Mouse (Mus musculus) hindbrain, embryonic 15.5 days (tissue): ENCODE data around the gene Rsrc1. TPM values are rescaled to one million over a fixed set of nuclear protein-coding genes. Genes with fewer than 3 reads are reported as not detected.
A peak's percentile ranks its signal among the peaks of the same experiment; 100 is the strongest.

Experiments used
- ATAC-seq: fragments of 200-750 bp; cut with Nextera tagmentation; 2 replicates; pipeline ENCODE4 v1.8.0; 2017; ENCODE audit warnings: low read depth, moderate number of reproducible peaks, moderate TSS enrichment; ENCODE audit not compliant: low FRiP score
- H3K27ac ChIP-seq: fragments of 300-500 bp; sonication (generic); replicated peaks from 2 replicates; pipeline ENCODE4 v1.5.1; 2015; ENCODE audit warnings: mild to moderate bottlenecking, inconsistent platforms
- H3K27me3 ChIP-seq: fragments of 300-500 bp; sonication (generic); 2 replicates; pipeline ENCODE4 v1.6.1; 2015; ENCODE audit warnings: control low read depth, inconsistent platforms
- H3K36me3 ChIP-seq: fragments of 300-500 bp; sonication (generic); 2 replicates; pipeline ENCODE4 v1.6.1; 2015; ENCODE audit warnings: control low read depth, inconsistent platforms
- H3K4me1 ChIP-seq: fragments of 300-500 bp; sonication (generic); replicated peaks from 2 replicates; pipeline ENCODE4 v1.6.1; 2015; ENCODE audit warnings: control low read depth, inconsistent platforms
- H3K4me2 ChIP-seq: fragments of 300-500 bp; sonication (generic); 2 replicates; pipeline ENCODE4 v1.6.1; 2015; ENCODE audit warnings: moderate library complexity, mild to moderate bottlenecking, inconsistent platforms
- H3K4me3 ChIP-seq: fragments of 300-500 bp; sonication (generic); 2 replicates; pipeline ENCODE4 v1.5.1; 2015; ENCODE audit warnings: mild to moderate bottlenecking, inconsistent platforms
- H3K9ac ChIP-seq: fragments of 300-500 bp; sonication (generic); 2 replicates; pipeline ENCODE4 v1.6.1; 2015; ENCODE audit warnings: inconsistent platforms
- H3K9me3 ChIP-seq: fragments of 300-500 bp; sonication (generic); 2 replicates; pipeline ENCODE4 v1.6.1; 2016; ENCODE audit warnings: control low read depth, inconsistent platforms
- WGBS: fragments of 180-500 bp; shearing (Covaris S2); methylation state at CpG from one replicate; pipeline ENCODE4 v1.1.7; 2015; 5-methylcytosine and 5-hydroxymethylcytosine counted together
- polyA plus RNA-seq: library from polyadenylated mRNA; unstranded; fragments of >200 nt; fragmentation: Nextera tagmentation; extraction: Ambion mirVana; gene quantifications from 2 replicates; pipeline ENCODE4 v1.2.1, GENCODE M21; 2015

The Rsrc1 gene
- 29.3 and 33.3 TPM in 2 replicates for polyA plus RNA-seq

DNA sequence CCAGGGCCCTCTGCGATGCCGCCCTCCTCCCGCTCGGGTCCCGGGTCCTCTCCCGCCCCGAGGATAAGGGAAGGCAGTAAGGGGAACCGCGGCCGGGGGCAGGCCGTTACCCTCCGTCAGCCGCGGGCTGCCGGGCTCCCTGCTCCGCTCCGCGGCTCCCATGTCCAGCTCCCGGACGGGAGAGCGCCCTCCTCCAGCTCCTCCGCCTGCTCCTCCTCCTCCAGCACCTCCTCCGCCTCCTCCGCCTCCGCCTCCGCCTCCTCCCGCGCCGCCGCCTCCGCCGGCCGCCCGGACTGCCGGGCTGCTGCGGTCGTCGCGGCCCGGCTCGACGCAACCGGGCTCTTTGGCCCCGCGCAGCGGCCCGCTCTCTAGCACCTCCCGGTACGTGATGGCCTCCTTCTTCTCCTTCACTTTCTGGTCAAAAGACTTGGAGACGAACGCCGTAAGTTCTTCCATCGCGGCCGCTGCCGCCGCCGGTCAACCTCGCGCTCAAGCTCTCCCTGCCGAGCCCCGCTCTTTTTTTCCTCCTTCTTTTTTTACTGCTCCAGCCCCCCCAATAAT lies at the start of gene Rsrc1:
Gene Rsrc1, plus strand, starts transcription at position 290 of the 561 bp plus-strand sequence.
- WGBS, result 0% methylated on average over 55 of the region's 62 CpGs
- H3K27me3 ChIP-seq, result peaks cover 42% of the 10 kb centered on the region
- peak within 1 kb of the TSS; percentile 14; the same call in 1 of the 2 replicates for H3K9ac ChIP-seq
- peak within 1 kb of the TSS; percentile 53 for H3K4me2 ChIP-seq
- H3K4me1 ChIP-seq, result peaks cover 20% of the 10 kb centered on the region
- peak; percentile 20; the same call in 1 of the 2 replicates for ATAC-seq
- peak within 1 kb of the TSS; percentile 33 for H3K4me3 ChIP-seq
- peak within 1 kb of the TSS; percentile 60 for H3K27ac ChIP-seq
- H3K9me3 ChIP-seq, result no peaks in the 10 kb centered on the region
- H3K36me3 ChIP-seq, result no peaks in the 10 kb centered on the region

GRCm38 (mm10) chr3:66939675-66940074 lies 41.5 kb upstream of the Rsrc1 start:
- WGBS, result 43% methylated on average over 10 of the region's 10 CpGs
- Histone ChIP-seq H3K4me3 (no peak overlapping the region), H3K9me3 (no peaks in the 10 kb centered on the region), H3K9ac (no peak overlapping the region), H3K36me3 (no peaks in the 10 kb centered on the region), H3K4me1 (peaks cover 4% of the 10 kb centered on the region; the same call in 1 of the 2 replicates), H3K27ac (no peak overlapping the region), H3K27me3 (no peaks in the 10 kb centered on the region), H3K4me2 (no peak overlapping the region)
- no peak for ATAC-seq

GRCm38 (mm10) chr3:66955126-66955525 lies 26.1 kb upstream of the Rsrc1 start:
- 59% methylated on average over 2 of the region's 2 CpGs for WGBS
- H3K9ac ChIP-seq, result no peak overlapping the region
- ATAC-seq, result no peak
- no peak overlapping the region for H3K4me3 ChIP-seq
- no peaks in the 10 kb centered on the region for H3K4me1 ChIP-seq
- no peak overlapping the region for H3K27ac ChIP-seq
- no peaks in the 10 kb centered on the region for H3K9me3 ChIP-seq
- H3K4me2 ChIP-seq, result no peak overlapping the region
- H3K27me3 ChIP-seq, result 0 out of 2 replicates have a peak, but pooled peaks cover 5% of the 10 kb centered on the region
- no peaks in the 10 kb centered on the region for H3K36me3 ChIP-seq

- Histone ChIP-seq H3K4me3 (no peak overlapping the region), H3K9ac (no peak overlapping the region), H3K27ac (no peak overlapping the region), H3K36me3 (no peaks in the 10 kb centered on the region), H3K9me3 (no peaks in the 10 kb centered on the region), H3K4me1 (no peaks in the 10 kb centered on the region), H3K4me2 (no peak overlapping the region), H3K27me3 (peaks cover 7% of the 10 kb centered on the region; the same call in 1 of the 2 replicates)
- WGBS, result 71% methylated on average over 5 of the region's 5 CpGs
- no peak for ATAC-seq
Observed at GRCm38 (mm10) chr3:66959972-66960371, 21.2 kb upstream of the Rsrc1 start.

GRCm38 (mm10) chr3:66964884-66965283 lies 16.3 kb upstream of the Rsrc1 start:
- ATAC-seq, result no peak
- 54% methylated on average over 3 of the region's 3 CpGs for WGBS
- no peaks in the 10 kb centered on the region for H3K9me3 ChIP-seq
- H3K27me3 ChIP-seq, result peaks cover 26% of the 10 kb centered on the region
- no peaks in the 10 kb centered on the region for H3K36me3 ChIP-seq
- no peaks in the 10 kb centered on the region for H3K4me1 ChIP-seq
- no peak overlapping the region for H3K9ac ChIP-seq
- H3K4me2 ChIP-seq, result no peak overlapping the region
- H3K4me3 ChIP-seq, result no peak overlapping the region
- H3K27ac ChIP-seq, result no peak overlapping the region

GRCm38 (mm10) chr3:66967508-66967907 lies 13.7 kb upstream of the Rsrc1 start:
- no peak overlapping the region for H3K27ac ChIP-seq
- no peak overlapping the region for H3K4me2 ChIP-seq
- peaks cover 48% of the 10 kb centered on the region for H3K27me3 ChIP-seq
- no peaks in the 10 kb centered on the region for H3K36me3 ChIP-seq
- H3K9me3 ChIP-seq, result no peaks in the 10 kb centered on the region
- peaks cover 8% of the 10 kb centered on the region for H3K4me1 ChIP-seq
- no peak overlapping the region for H3K9ac ChIP-seq
- no peak overlapping the region for H3K4me3 ChIP-seq
- WGBS, result 77% methylated on average over 4 of the region's 4 CpGs
- no peak for ATAC-seq

DNA sequence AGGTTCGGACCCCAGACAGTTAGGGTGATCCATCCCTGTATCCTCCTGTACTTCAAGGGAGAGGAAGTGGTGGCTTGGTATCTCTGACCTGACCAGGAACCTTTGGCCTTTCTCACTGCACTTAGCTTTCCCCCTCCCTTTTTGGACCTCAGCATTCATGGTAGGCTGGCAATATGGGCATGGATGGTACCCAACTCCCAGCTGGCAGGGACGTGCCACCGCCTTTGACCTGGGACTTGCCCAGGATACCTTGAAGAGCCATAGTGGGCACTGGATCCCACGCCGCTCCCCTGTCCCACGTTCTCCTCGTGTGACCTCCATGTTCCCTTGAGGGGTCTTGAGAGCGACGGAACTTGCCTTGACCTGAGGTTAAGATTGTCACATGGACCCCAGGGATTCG lies 10.9 kb upstream of the Rsrc1 start:
- Histone ChIP-seq H3K27ac (0 out of 2 replicates have a peak overlapping the region, but pooled peaks have one; percentile 18), H3K4me1 (peaks cover 15% of the 10 kb centered on the region), H3K27me3 (peaks cover 69% of the 10 kb centered on the region), H3K9me3 (no peaks in the 10 kb centered on the region), H3K9ac (no peak overlapping the region), H3K36me3 (no peaks in the 10 kb centered on the region), H3K4me2 (peak overlapping the region; percentile 39), H3K4me3 (no peak overlapping the region)
- ATAC-seq, result peak; percentile 29; the same call in 1 of the 2 replicates
- WGBS, result 3% methylated on average over 10 of the region's 10 CpGs

- Histone ChIP-seq H3K9me3 (no peaks in the 10 kb centered on the region), H3K27me3 (peaks cover 70% of the 10 kb centered on the region), H3K36me3 (no peaks in the 10 kb centered on the region), H3K4me2 (peak overlapping the region; percentile 39), H3K9ac (no peak overlapping the region), H3K27ac (0 out of 2 replicates have a peak overlapping the region, but pooled peaks have one; percentile 18), H3K4me3 (peak overlapping the region; percentile 6; the same call in 1 of the 2 replicates), H3K4me1 (peaks cover 15% of the 10 kb centered on the region)
- 2% methylated on average over 29 of the region's 29 CpGs for WGBS
- peak; percentile 39; the same call in 1 of the 2 replicates for ATAC-seq
Observed at GRCm38 (mm10) chr3:66970661-66971331, 10.4 kb upstream of the Rsrc1 start.

DNA sequence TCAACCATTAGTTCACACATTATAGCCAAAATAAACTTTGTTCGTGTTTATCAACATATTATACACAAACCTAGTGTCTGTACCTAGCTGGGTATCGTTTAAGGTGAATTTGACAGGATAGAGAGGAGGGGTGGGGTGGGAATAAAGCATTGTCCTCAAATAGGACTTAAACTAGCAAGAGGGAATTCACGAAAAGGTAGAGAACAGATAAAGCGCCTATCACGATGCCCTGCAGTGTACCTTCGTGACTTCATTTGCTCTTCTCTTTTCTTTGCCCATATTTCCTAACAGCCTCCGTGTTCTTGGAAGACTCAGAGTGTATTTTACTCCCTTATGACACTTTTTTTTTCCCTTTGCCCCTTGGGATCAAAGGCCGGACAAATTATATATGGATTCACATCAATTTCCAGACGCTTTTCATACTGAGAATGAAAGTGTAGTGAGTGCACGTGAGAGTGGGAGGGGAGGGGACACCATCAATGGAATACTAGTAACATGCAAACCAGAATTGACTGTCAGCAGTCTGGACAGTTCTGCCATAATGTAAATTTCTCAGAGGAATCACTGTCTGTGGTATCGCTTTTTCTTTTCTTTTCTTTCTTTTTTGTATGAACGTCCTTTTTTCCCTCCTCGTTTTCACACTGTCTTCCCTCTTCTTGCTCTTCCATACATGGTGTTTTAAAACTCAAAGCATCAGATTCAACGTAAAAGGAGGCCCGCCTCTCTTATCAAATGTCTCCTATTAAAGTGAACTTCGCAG lies 8.8 kb upstream of the Rsrc1 start:
- H3K9ac ChIP-seq, result no peak overlapping the region
- no peak overlapping the region for H3K4me3 ChIP-seq
- H3K36me3 ChIP-seq, result no peaks in the 10 kb centered on the region
- H3K27ac ChIP-seq, result no peak overlapping the region
- 3% methylated on average over 16 of the region's 16 CpGs for WGBS
- H3K4me2 ChIP-seq, result 0 out of 2 replicates have a peak overlapping the region, but pooled peaks have one; percentile 6
- no peaks in the 10 kb centered on the region for H3K9me3 ChIP-seq
- H3K4me1 ChIP-seq, result peaks cover 15% of the 10 kb centered on the region
- ATAC-seq, result no peak
- peaks cover 75% of the 10 kb centered on the region for H3K27me3 ChIP-seq

DNA sequence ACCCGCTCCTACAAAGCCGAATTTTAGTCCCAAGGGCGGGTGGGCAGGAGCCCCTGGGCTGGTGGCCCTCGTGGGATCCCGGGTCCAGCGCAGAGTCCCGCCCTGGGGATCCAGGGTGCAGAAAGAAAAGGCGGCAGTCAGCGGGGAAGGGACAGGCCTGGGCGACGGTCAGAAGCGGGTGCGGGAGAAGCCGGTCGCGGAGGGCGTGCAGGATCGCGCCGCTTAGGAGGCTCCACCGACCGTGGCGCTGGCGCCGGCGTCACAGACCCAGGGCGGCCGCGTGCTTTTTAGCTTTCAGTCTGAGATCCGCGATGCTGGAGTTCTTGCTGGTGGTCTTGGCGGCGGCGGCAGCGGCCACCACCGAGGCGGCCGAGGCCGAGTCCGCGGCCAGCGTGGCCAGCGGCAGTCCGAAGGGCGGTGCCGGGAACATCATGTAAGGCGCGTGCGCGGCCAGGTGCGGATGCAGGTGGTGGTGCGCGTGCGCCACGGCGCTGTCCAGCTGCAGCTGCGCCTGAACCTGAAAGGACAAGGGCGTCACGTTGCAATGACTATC lies 7.7 kb upstream of the Rsrc1 start:
- ATAC-seq, result peak; percentile 82
- H3K36me3 ChIP-seq, result no peaks in the 10 kb centered on the region
- no peaks in the 10 kb centered on the region for H3K9me3 ChIP-seq
- under 1% methylated on average over 59 of the region's 59 CpGs for WGBS
- H3K27me3 ChIP-seq, result peaks cover 65% of the 10 kb centered on the region
- H3K4me2 ChIP-seq, result peak overlapping the region; percentile 80
- peak overlapping the region; percentile 45 for H3K9ac ChIP-seq
- H3K4me3 ChIP-seq, result peak overlapping the region; percentile 51
- peaks cover 15% of the 10 kb centered on the region for H3K4me1 ChIP-seq
- no peak overlapping the region; the same call in 1 of the 2 replicates for H3K27ac ChIP-seq

GRCm38 (mm10) chr3:66974501-66974900 lies 6.7 kb upstream of the Rsrc1 start:
- ATAC-seq, result no peak
- Histone ChIP-seq H3K4me3 (no peak overlapping the region), H3K9ac (no peak overlapping the region), H3K9me3 (no peaks in the 10 kb centered on the region), H3K27ac (no peak overlapping the region), H3K4me1 (peaks cover 20% of the 10 kb centered on the region), H3K27me3 (peaks cover 73% of the 10 kb centered on the region), H3K36me3 (no peaks in the 10 kb centered on the region), H3K4me2 (no peak overlapping the region)
- WGBS, result 11% methylated on average over 3 of the region's 3 CpGs
